Mouse (Mus musculus): ENCODE measurements around the gene Ptpa.

The Ptpa gene

GRCm38 (mm10) chr2:30495909-30496861 is 80.3 kb downstream of the Ptpa start:
- in situ Hi-C loops (cut with MboI, MseI) = no loop called here
